Mouse (Mus musculus): ENCODE data around the gene Atf6. TPM values are rescaled to one million over a fixed set of nuclear protein-coding genes. Genes with fewer than 3 reads are reported as not detected.

The Atf6 gene
- polyA plus RNA-seq, 1 experiment from 2014 or later, result 6.0 TPM

- WGBS (ENCODE audit: insufficient replicate concordance), result 74% methylated on average over 6 of the region's 6 CpGs
- H3K36me3 ChIP-seq (replicated peaks; ENCODE audit: insufficient read depth, low read length), result no peaks in the 10 kb centered on the region
- ATAC-seq, result no peak
Observed at GRCm38 (mm10) chr1:170695326-170695725, 172.2 kb downstream of the Atf6 start.

GRCm38 (mm10) chr1:170694821-170695291 lies 172.7 kb downstream of the Atf6 start:
- ATAC-seq, result no peak
- Histone ChIP-seq H3K4me3 (ENCODE audit: low read depth, low read length) (no peak overlapping the region), H3K4me1 (ENCODE audit: insufficient read depth) (no peaks in the 10 kb centered on the region), H3K36me3 (replicated peaks; ENCODE audit: insufficient read depth, low read length) (no peaks in the 10 kb centered on the region), H3K4me2 (ENCODE audit: low read depth, low read length) (no peak overlapping the region), H3K9ac (replicated peaks) (no peak overlapping the region), H3K9me3 (ENCODE audit: low read length) (no peaks in the 10 kb centered on the region), H3K27me3 (ENCODE audit: insufficient read depth, low read length) (no peaks in the 10 kb centered on the region), H3K27ac (ENCODE audit: low read depth) (no peak overlapping the region)
- WGBS (ENCODE audit: insufficient replicate concordance), result 46% methylated on average over 5 of the region's 5 CpGs
- TF ChIP-seq EP300 (IDR thresholded peaks at IDR 0.05; ENCODE audit: low read depth) (no peak), CTCF (IDR thresholded peaks at IDR 0.05; ENCODE audit: low read depth) (no peak)
- DNase-seq, result no peak

More at GRCm38 (mm10) chr1:170695326-170695725, 172.2 kb downstream of the Atf6 start:
- no peak for DNase-seq
- no peak overlapping the region for H3K27ac ChIP-seq (ENCODE audit: low read depth)
- H3K4me1 ChIP-seq (ENCODE audit: insufficient read depth), result no peaks in the 10 kb centered on the region
- no peaks in the 10 kb centered on the region for H3K27me3 ChIP-seq (ENCODE audit: insufficient read depth, low read length)
- H3K4me3 ChIP-seq (ENCODE audit: low read depth, low read length), result no peak overlapping the region
- H3K9ac ChIP-seq (replicated peaks), result no peak overlapping the region
- H3K4me2 ChIP-seq (ENCODE audit: low read depth, low read length), result no peak overlapping the region
- no peaks in the 10 kb centered on the region for H3K9me3 ChIP-seq (ENCODE audit: low read length)
- TF ChIP-seq CTCF (IDR thresholded peaks at IDR 0.05; ENCODE audit: low read depth) (no peak), EP300 (IDR thresholded peaks at IDR 0.05; ENCODE audit: low read depth) (no peak)

GRCm38 (mm10) chr1:170691301-170691700 lies 176.3 kb downstream of the Atf6 start:
- DNase-seq (no peak), ATAC-seq (no peak)
- TF ChIP-seq EP300 (IDR thresholded peaks at IDR 0.05; ENCODE audit: low read depth) (no peak), CTCF (IDR thresholded peaks at IDR 0.05; ENCODE audit: low read depth) (no peak)
- H3K27me3 ChIP-seq (ENCODE audit: insufficient read depth, low read length), result no peaks in the 10 kb centered on the region
- 78% methylated on average over 5 of the region's 5 CpGs for WGBS (ENCODE audit: insufficient replicate concordance)
- H3K4me2 ChIP-seq (ENCODE audit: low read depth, low read length), result no peak overlapping the region
- no peaks in the 10 kb centered on the region for H3K36me3 ChIP-seq (replicated peaks; ENCODE audit: insufficient read depth, low read length)
- H3K9ac ChIP-seq (replicated peaks), result no peak overlapping the region
- H3K27ac ChIP-seq (ENCODE audit: low read depth), result no peak overlapping the region
- no peaks in the 10 kb centered on the region for H3K9me3 ChIP-seq (ENCODE audit: low read length)
- no peaks in the 10 kb centered on the region for H3K4me1 ChIP-seq (ENCODE audit: insufficient read depth)
- no peak overlapping the region for H3K4me3 ChIP-seq (ENCODE audit: low read depth, low read length)

- Histone ChIP-seq H3K9ac (replicated peaks) (no peak overlapping the region), H3K27ac (ENCODE audit: low read depth) (no peak overlapping the region), H3K27me3 (ENCODE audit: insufficient read depth, low read length) (no peaks in the 10 kb centered on the region), H3K36me3 (replicated peaks; ENCODE audit: insufficient read depth, low read length) (no peaks in the 10 kb centered on the region), H3K4me3 (ENCODE audit: low read depth, low read length) (no peak overlapping the region), H3K9me3 (ENCODE audit: low read length) (no peaks in the 10 kb centered on the region), H3K4me1 (ENCODE audit: insufficient read depth) (no peaks in the 10 kb centered on the region), H3K4me2 (ENCODE audit: low read depth, low read length) (no peak overlapping the region)
- no peak for TF ChIP-seq CTCF (IDR thresholded peaks at IDR 0.05; ENCODE audit: low read depth)
- TF ChIP-seq EP300 (IDR thresholded peaks at IDR 0.05; ENCODE audit: low read depth), result no peak
- 76% methylated on average over 8 of the region's 8 CpGs for WGBS (ENCODE audit: insufficient replicate concordance)
- ATAC-seq (no peak), DNase-seq (no peak)
Observed at GRCm38 (mm10) chr1:170689773-170690172, 177.8 kb downstream of the Atf6 start.

- H3K36me3 ChIP-seq (replicated peaks; ENCODE audit: insufficient read depth, low read length), result no peaks in the 10 kb centered on the region
- no peaks in the 10 kb centered on the region for H3K4me1 ChIP-seq (ENCODE audit: insufficient read depth)
- H3K9ac ChIP-seq (replicated peaks), result no peak overlapping the region
- 40% methylated on average over 6 of the region's 6 CpGs for WGBS (ENCODE audit: insufficient replicate concordance)
- no peak overlapping the region for H3K4me3 ChIP-seq (ENCODE audit: low read depth, low read length)
- H3K27me3 ChIP-seq (ENCODE audit: insufficient read depth, low read length), result no peaks in the 10 kb centered on the region
- no peak for ATAC-seq
- H3K9me3 ChIP-seq (ENCODE audit: low read length), result no peaks in the 10 kb centered on the region
- TF ChIP-seq EP300 (IDR thresholded peaks at IDR 0.05; ENCODE audit: low read depth) (no peak), CTCF (IDR thresholded peaks at IDR 0.05; ENCODE audit: low read depth) (no peak)
- DNase-seq, result no peak
- H3K4me2 ChIP-seq (ENCODE audit: low read depth, low read length), result no peak overlapping the region
- H3K27ac ChIP-seq (ENCODE audit: low read depth), result no peak overlapping the region
Observed at GRCm38 (mm10) chr1:170683863-170684262, 183.7 kb downstream of the Atf6 start.

- H3K27me3 ChIP-seq (ENCODE audit: insufficient read depth, low read length), result no peaks in the 10 kb centered on the region
- H3K27ac ChIP-seq (ENCODE audit: low read depth), result no peak overlapping the region
- WGBS (ENCODE audit: insufficient replicate concordance), result 78% methylated on average over 2 of the region's 2 CpGs
- ATAC-seq (no peak), DNase-seq (no peak)
- no peak overlapping the region for H3K4me2 ChIP-seq (ENCODE audit: low read depth, low read length)
- no peaks in the 10 kb centered on the region for H3K36me3 ChIP-seq (replicated peaks; ENCODE audit: insufficient read depth, low read length)
- no peak overlapping the region for H3K4me3 ChIP-seq (ENCODE audit: low read depth, low read length)
- no peaks in the 10 kb centered on the region for H3K4me1 ChIP-seq (ENCODE audit: insufficient read depth)
- no peak overlapping the region for H3K9ac ChIP-seq (replicated peaks)
- H3K9me3 ChIP-seq (ENCODE audit: low read length), result no peaks in the 10 kb centered on the region
- TF ChIP-seq EP300 (IDR thresholded peaks at IDR 0.05; ENCODE audit: low read depth) (no peak), CTCF (IDR thresholded peaks at IDR 0.05; ENCODE audit: low read depth) (no peak)
Observed at GRCm38 (mm10) chr1:170679624-170680023, 187.9 kb downstream of the Atf6 start.

- TF ChIP-seq EP300 (IDR thresholded peaks at IDR 0.05; ENCODE audit: low read depth) (no peak), CTCF (IDR thresholded peaks at IDR 0.05; ENCODE audit: low read depth) (no peak)
- WGBS (ENCODE audit: insufficient replicate concordance), result 68% methylated on average over 4 of the region's 4 CpGs
- Histone ChIP-seq H3K27me3 (ENCODE audit: insufficient read depth, low read length) (no peaks in the 10 kb centered on the region), H3K27ac (ENCODE audit: low read depth) (no peak overlapping the region), H3K4me2 (ENCODE audit: low read depth, low read length) (no peak overlapping the region), H3K4me1 (ENCODE audit: insufficient read depth) (no peaks in the 10 kb centered on the region), H3K4me3 (ENCODE audit: low read depth, low read length) (no peak overlapping the region), H3K36me3 (replicated peaks; ENCODE audit: insufficient read depth, low read length) (no peaks in the 10 kb centered on the region), H3K9me3 (ENCODE audit: low read length) (no peaks in the 10 kb centered on the region), H3K9ac (replicated peaks) (no peak overlapping the region)
- ATAC-seq, result no peak
- no peak for DNase-seq
Observed at GRCm38 (mm10) chr1:170678861-170679260, 188.7 kb downstream of the Atf6 start.

Measured in liver, postnatal 0 days (tissue).